Mouse (Mus musculus) MEL (cell line): Measurements from ENCODE around the gene Calm5. TPM values are rescaled to one million over a fixed set of nuclear protein-coding genes. Genes with fewer than 3 reads are reported as not detected.

Experiments used
- DNase-seq: peaks from one replicate; pipeline ENCODE4 v3.0.0; 2011; ENCODE audit warnings: low read depth, low spot score
- H3K27ac ChIP-seq: 2 replicates; pipeline ENCODE4 v1.5.1; 2012; ENCODE audit warnings: low read depth, mild to moderate bottlenecking, control low read depth, low read length, moderate library complexity; ENCODE audit not compliant: control insufficient read depth
- H3K27me3 ChIP-seq, 2 experiments: fragments of 150-350 bp in 1 of 2; sonication (generic) in 1 of 2; 2 replicates each; pipeline ENCODE4 v1.6.1; 2012; ENCODE audit warnings: low read length in 2 of 2, mild to moderate bottlenecking in 2 of 2, improper control_type of control experiment in 1 of 2, moderate library complexity in 1 of 2; ENCODE audit not compliant: insufficient read depth in 2 of 2, control insufficient read depth in 1 of 2
- H3K36me3 ChIP-seq, 2 experiments: 2 replicates each; pipeline ENCODE4 v1.6.1; 2012 to 2014; ENCODE audit warnings: low read length in 2 of 2, improper control_type of control experiment in 1 of 2, inconsistent platforms in 1 of 2, mild to moderate bottlenecking in 1 of 2; ENCODE audit not compliant: insufficient read depth in 2 of 2, control insufficient read depth in 1 of 2
- H3K4me1 ChIP-seq, 2 experiments: fragments of 150-350 bp in 1 of 2; sonication (generic) in 1 of 2; 2 replicates each; pipeline ENCODE4 v1.6.1; 2012; ENCODE audit warnings: low read length in 2 of 2, improper control_type of control experiment in 1 of 2, mild to moderate bottlenecking in 1 of 2; ENCODE audit not compliant: insufficient read depth in 2 of 2, control insufficient read depth in 1 of 2
- H3K4me3 ChIP-seq, 2 experiments: fragments of 150-350 bp in 1 of 2; sonication (generic) in 1 of 2; 2 replicates each; pipeline ENCODE4 v1.5.1; 2012; ENCODE audit warnings: low read depth in 2 of 2, low read length in 2 of 2, mild to moderate bottlenecking in 2 of 2, moderate library complexity in 2 of 2, control low read depth in 1 of 2, improper control_type of control experiment in 1 of 2; ENCODE audit not compliant: control insufficient read depth in 1 of 2, insufficient read depth in 1 of 2
- H3K79me2 ChIP-seq: 2 replicates; pipeline ENCODE4 v1.6.1; 2012; ENCODE audit warnings: mild to moderate bottlenecking, low read length, moderate library complexity; ENCODE audit not compliant: control insufficient read depth, poor library complexity, insufficient read depth
- H3K9ac ChIP-seq: 2 replicates; pipeline ENCODE4 v1.6.1; 2012; ENCODE audit warnings: low read depth, mild to moderate bottlenecking, control low read depth, low read length, moderate library complexity; ENCODE audit not compliant: control insufficient read depth, poor library complexity, severe bottlenecking
- H3K9me3 ChIP-seq: fragments of 150-350 bp; sonication (generic); replicated peaks from 2 replicates; pipeline ENCODE4 v1.6.1; 2012; ENCODE audit warnings: mild to moderate bottlenecking, low read length, improper control_type of control experiment, moderate library complexity; ENCODE audit not compliant: insufficient read depth
- E2F4 ChIP-seq: IDR thresholded peaks from 2 replicates; pipeline ENCODE4 v1.6.1; 2011; ENCODE audit warnings: low read depth, low read length, improper control_type of control experiment, borderline replicate concordance
- MAFK ChIP-seq: IDR thresholded peaks from 2 replicates; pipeline ENCODE4 v1.6.1; 2011; ENCODE audit warnings: low read depth, mild to moderate bottlenecking, low read length, improper control_type of control experiment, borderline replicate concordance
- MAZ ChIP-seq: IDR thresholded peaks from 2 replicates; pipeline ENCODE4 v1.6.1; 2012; ENCODE audit warnings: low read depth, mild to moderate bottlenecking, inconsistent platforms, low read length, improper control_type of control experiment
- POLR2A ChIP-seq, 2 experiments: IDR thresholded peaks; 2 replicates each; pipeline ENCODE4 v1.6.1; 2011 to 2012; ENCODE audit warnings: low read length in 2 of 2, mild to moderate bottlenecking in 2 of 2, control low read depth in 1 of 2, improper control_type of control experiment in 1 of 2, low read depth in 1 of 2, moderate library complexity in 1 of 2; ENCODE audit not compliant: control insufficient read depth in 1 of 2, insufficient read depth in 1 of 2, poor library complexity in 1 of 2
- POLR2AphosphoS2 ChIP-seq: IDR thresholded peaks from 2 replicates; pipeline ENCODE4 v1.6.1; 2011; ENCODE audit warnings: low read length, improper control_type of control experiment
- RCOR1 ChIP-seq: IDR thresholded peaks from 2 replicates; pipeline ENCODE4 v1.6.1; 2012; ENCODE audit warnings: low read depth, mild to moderate bottlenecking, inconsistent platforms, low read length, improper control_type of control experiment
- polyA plus RNA-seq, 2 experiments: library from polyadenylated mRNA; stranded (reverse) in 1 of 2; unstranded in 1 of 2; fragments of >175 nt in 1 of 2; fragments of >200 nt in 1 of 2; gene quantifications; 2 replicates each; pipeline versions ENCODE4 v1.2.1 to v1.2.4; 2012; ENCODE audit warnings: low replicate concordance in 2 of 2, low read depth in 1 of 2; ENCODE audit not compliant: insufficient read length in 2 of 2, insufficient read depth in 1 of 2, missing spikeins in 1 of 2
- total RNA-seq: library from RNA; depleted of rRNA; stranded (reverse); fragments of 300-350 nt; gene quantifications from 2 replicates; pipeline ENCODE4 v1.2.3, GENCODE M21; 2012; rRNA removed

The Calm5 gene
- total and polyA plus RNA-seq, 3 experiments = not detected

GRCm38 (mm10) chr13:3899301-3899700 lies 45.3 kb downstream of the Calm5 start:
- Histone ChIP-seq H3K36me3 (no peaks in the 10 kb centered on the region; a peak in 1 of 4 replicates), H3K9me3 (no peaks in the 10 kb centered on the region), H3K9ac (no peak overlapping the region), H3K4me1 (no peaks in the 10 kb centered on the region), H3K27me3 (no peaks in the 10 kb centered on the region), H3K79me2 (no peaks in the 10 kb centered on the region), H3K27ac (no peak overlapping the region), H3K4me3 (no peak overlapping the region)
- DNase-seq = no peak
- TF ChIP-seq E2F4 = no peak
- TF ChIP-seq MAFK = no peak
- no peak for TF ChIP-seq POLR2A (IDR thresholded peaks at IDR 0.05; ENCODE audit: control insufficient read depth in 1 of 2, insufficient read depth in 1 of 2, low read depth in 1 of 2, low read length in 2 of 2, poor library complexity in 1 of 2)
- TF ChIP-seq RCOR1 = no peak
- TF ChIP-seq POLR2AphosphoS2 = no peak
- no peak for TF ChIP-seq MAZ

Other genes with a start within 250 kb of the Calm5 start
- gene Fam208b, start 243.1 kb upstream of the Calm5 start, total RNA-seq = 18.8 and 23.5 TPM in 2 replicates
- 100 to 1,000 TPM in 1 of 2 experiments, 10 to 100 TPM in 1; 28.3 to 183 TPM for gene Fam208b, start 243.1 kb upstream of the Calm5 start, polyA plus RNA-seq
- gene Asb13, start 220.1 kb upstream of the Calm5 start, total RNA-seq = 1.7 and 2.6 TPM in 2 replicates
- gene Asb13, start 220.1 kb upstream of the Calm5 start, polyA plus RNA-seq = 1 to 10 TPM in 1 of 2 experiments, not detected in 1; 6.0 TPM
- gene Calml3, start 49.9 kb upstream of the Calm5 start, total RNA-seq = not detected in 2 replicates
- gene Calml3, start 49.9 kb upstream of the Calm5 start, polyA plus RNA-seq = not detected
- not detected in 2 replicates for gene Calm4, start 16.4 kb upstream of the Calm5 start, total RNA-seq
- gene Calm4, start 16.4 kb upstream of the Calm5 start, polyA plus RNA-seq = not detected
- gene Net1, start 64.0 kb downstream of the Calm5 start, total RNA-seq = 29.2 and 29.8 TPM in 2 replicates
- gene Net1, start 64.0 kb downstream of the Calm5 start, polyA plus RNA-seq = 100 to 1,000 TPM in 1 of 2 experiments, 10 to 100 TPM in 1; 63.2 to 125 TPM
- not detected in 2 replicates for gene Tubal3, start 64.1 kb downstream of the Calm5 start, total RNA-seq
- gene Tubal3, start 64.1 kb downstream of the Calm5 start, polyA plus RNA-seq = not detected
- gene Ucn3, start 91.2 kb downstream of the Calm5 start, total RNA-seq = not detected in 2 replicates
- not detected for gene Ucn3, start 91.2 kb downstream of the Calm5 start, polyA plus RNA-seq
- not detected in 2 replicates for gene Akr1c14, start 194.8 kb downstream of the Calm5 start, total RNA-seq
- gene Akr1c14, start 194.8 kb downstream of the Calm5 start, polyA plus RNA-seq = not detected